Mouse (Mus musculus) bone marrow macrophage, adult 2 months (primary cell): ENCODE measurements around the gene Btbd6.

Experiments
- CTCF ChIP-seq: IDR thresholded peaks from 2 replicates; pipeline ENCODE4 v1.5.1; 2012; ENCODE audit warnings: low read depth, mild to moderate bottlenecking, low read length, moderate library complexity
- POLR2A ChIP-seq: IDR thresholded peaks from 2 replicates; pipeline ENCODE4 v1.6.1; 2012; ENCODE audit warnings: mild to moderate bottlenecking, low read depth, low read length, borderline replicate concordance

DNA sequence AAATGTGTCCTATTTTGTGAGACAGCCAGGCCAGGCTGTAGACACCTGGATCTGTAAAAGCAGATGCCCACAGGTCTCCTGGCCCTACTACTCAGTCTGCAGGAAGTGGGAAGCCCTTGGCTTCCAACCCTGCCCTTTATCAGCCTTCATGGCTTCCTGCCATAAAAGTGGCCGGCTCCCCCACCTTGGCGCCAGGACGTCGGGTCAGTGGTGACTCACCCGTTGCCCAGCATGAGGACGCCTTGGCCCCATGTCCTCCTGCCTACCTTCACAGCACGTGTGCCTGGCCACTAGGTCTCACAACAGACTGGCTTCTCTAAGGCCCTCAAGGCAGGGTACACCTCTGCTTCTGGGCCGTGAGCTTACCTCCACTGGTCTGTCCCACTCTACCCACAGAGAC lies 23.8 kb upstream of the Btbd6 start:
- TF ChIP-seq CTCF, result no peak
- no peak for TF ChIP-seq POLR2A
